Mouse (Mus musculus) myocyte (in vitro differentiated cells): Measurements from ENCODE around the gene Zfp385c.

ENCODE experiments used
- POLR2A ChIP-seq: IDR thresholded peaks from one replicate; pipeline ENCODE4 v1.6.1; 2011; ENCODE audit warnings: low read depth, mild to moderate bottlenecking, control low read depth, moderate library complexity; ENCODE audit not compliant: insufficient read length
- TCF3 ChIP-seq: IDR thresholded peaks from one replicate; pipeline ENCODE4 v1.6.1; 2011; ENCODE audit warnings: low read depth, control low read depth; ENCODE audit not compliant: insufficient read length

- TF ChIP-seq POLR2A (no peak), TCF3 (no peak)
These were observed 21.2 kb downstream of the Zfp385c start for GRCm38 (mm10) chr11:100671049-100671448.
